Mouse (Mus musculus) kidney, adult 2 months (tissue): ENCODE data around the gene Bbs7. TPM values are rescaled to one million over a fixed set of nuclear protein-coding genes. Genes with fewer than 3 reads are reported as not detected.

Experiments
- DNase-seq: peaks from one replicate; pipeline ENCODE4 v3.0.0; 2021
- H3K27ac ChIP-seq: fragments of 200-500 bp; 2 replicates; pipeline ENCODE4 v1.5.1; 2012; ENCODE audit warnings: low read depth, low read length, control low read depth, inconsistent platforms; ENCODE audit not compliant: insufficient read depth
- H3K27me3 ChIP-seq: fragments of 200-500 bp; replicated peaks from 2 replicates; pipeline ENCODE4 v1.6.1; 2012; ENCODE audit warnings: mild to moderate bottlenecking, moderate library complexity, low read length, inconsistent platforms; ENCODE audit not compliant: control insufficient read depth, insufficient read depth
- H3K36me3 ChIP-seq: fragments of 200-500 bp; 2 replicates; pipeline ENCODE4 v1.6.1; 2012; ENCODE audit warnings: mild to moderate bottlenecking, moderate library complexity, low read length, inconsistent platforms; ENCODE audit not compliant: control insufficient read depth, insufficient read depth
- H3K4me1 ChIP-seq: fragments of 200-500 bp; 2 replicates; pipeline ENCODE4 v1.6.1; 2011; ENCODE audit warnings: low read length; ENCODE audit not compliant: control insufficient read depth, insufficient read depth
- H3K4me3 ChIP-seq: fragments of 200-500 bp; 2 replicates; pipeline ENCODE4 v1.5.1; 2011; ENCODE audit warnings: mild to moderate bottlenecking, low read depth, low read length, control low read depth; ENCODE audit not compliant: insufficient read depth
- CTCF ChIP-seq: fragments of 200-500 bp; conservative IDR thresholded peaks from 2 replicates; pipeline ENCODE4 v1.5.1; 2011; ENCODE audit warnings: low read depth, mild to moderate bottlenecking, control low read depth, low read length, moderate library complexity, mixed read lengths; ENCODE audit not compliant: insufficient read depth, insufficient read length
- POLR2A ChIP-seq: fragments of 200-500 bp; IDR thresholded peaks from one replicate; pipeline ENCODE4 v1.6.1; 2011; ENCODE audit warnings: low read depth, low read length, control low read depth
- WGBS: fragments of 180-500 bp; shearing (Covaris S2); methylation state at CpG from one replicate; pipeline ENCODE4 v1.1.7; 2018; 5-methylcytosine and 5-hydroxymethylcytosine counted together
- polyA plus RNA-seq: library from polyadenylated mRNA; depleted of rRNA; stranded (reverse); fragments of >200 nt; gene quantifications from 2 replicates; pipeline ENCODE4 v1.2.3, GENCODE M21; 2012; rRNA removed

Gene Bbs7
- polyA plus RNA-seq, 1 experiment: 4.6 TPM

- TF ChIP-seq CTCF (no peak), POLR2A (no peak)
- Histone ChIP-seq H3K4me1 (peaks cover 4% of the 10 kb centered on the region; the same call in 1 of the 2 replicates), H3K4me3 (no peak overlapping the region), H3K36me3 (no peaks in the 10 kb centered on the region), H3K27me3 (no peaks in the 10 kb centered on the region; the same call in 1 of the 2 replicates), H3K27ac (no peak overlapping the region)
- no peak for DNase-seq
- 62% methylated on average over 7 of the region's 7 CpGs for WGBS
Observed at GRCm38 (mm10) chr3:36532738-36533137, 80.5 kb downstream of the Bbs7 start.

- H3K36me3 ChIP-seq: no peaks in the 10 kb centered on the region
- peak overlapping the region; percentile 44 for H3K4me3 ChIP-seq
- H3K4me1 ChIP-seq: peaks cover 4% of the 10 kb centered on the region; the same call in 1 of the 2 replicates
- WGBS: 8% methylated on average over 18 of the region's 18 CpGs
- TF ChIP-seq POLR2A (no peak), CTCF (no peak)
- no peak overlapping the region for H3K27ac ChIP-seq
- DNase-seq: no peak
- no peaks in the 10 kb centered on the region; the same call in 1 of the 2 replicates for H3K27me3 ChIP-seq
Observed at GRCm38 (mm10) chr3:36531979-36532542, 81.2 kb downstream of the Bbs7 start.

DNA sequence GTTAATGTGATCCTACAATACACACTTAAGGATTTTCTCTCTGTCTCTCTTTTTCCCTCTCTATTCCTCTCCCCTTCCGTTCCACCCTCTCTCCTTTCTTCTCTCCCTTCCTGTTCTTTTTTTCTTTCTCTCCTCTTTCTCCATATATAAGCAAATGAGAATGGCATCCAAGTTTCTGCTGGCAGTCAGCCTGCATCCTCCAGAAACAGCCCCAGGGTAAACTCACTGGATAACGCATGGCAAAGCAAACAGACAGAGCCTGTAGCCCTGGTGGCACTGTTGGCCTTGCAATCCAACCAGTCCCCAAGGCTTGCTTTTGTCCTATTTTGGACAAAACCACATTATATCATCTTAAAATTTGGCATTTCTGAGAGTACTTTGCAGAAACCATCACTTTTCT, 82.0 kb downstream of the Bbs7 start:
- 81% methylated on average over 2 of the region's 2 CpGs for WGBS
- no peak overlapping the region for H3K4me3 ChIP-seq
- no peaks in the 10 kb centered on the region; the same call in 1 of the 2 replicates for H3K27me3 ChIP-seq
- no peak for DNase-seq
- peaks cover 4% of the 10 kb centered on the region; the same call in 1 of the 2 replicates for H3K4me1 ChIP-seq
- no peak overlapping the region for H3K27ac ChIP-seq
- H3K36me3 ChIP-seq: no peaks in the 10 kb centered on the region
- TF ChIP-seq POLR2A (no peak), CTCF (no peak)

DNA sequence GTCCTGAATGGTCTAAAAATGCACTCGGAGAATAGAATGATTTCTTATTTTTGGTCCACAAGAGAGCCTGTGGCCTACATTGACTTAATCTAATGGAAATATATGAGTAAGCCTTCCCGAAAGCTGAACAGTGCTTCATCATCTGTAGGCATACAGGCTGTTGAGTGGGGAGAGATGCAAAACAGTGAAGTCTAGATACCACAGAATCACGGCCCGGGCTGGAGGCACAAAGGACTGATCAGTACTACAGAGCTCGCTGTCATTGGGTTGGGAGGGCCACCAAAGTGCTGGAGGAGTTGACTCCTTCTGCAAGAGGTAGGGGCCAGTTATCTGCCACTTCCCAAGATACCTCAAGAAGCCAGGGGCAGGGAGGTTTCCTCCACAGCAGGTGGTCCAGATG, 82.5 kb downstream of the Bbs7 start:
- Histone ChIP-seq H3K27ac (no peak overlapping the region), H3K4me1 (peaks cover 4% of the 10 kb centered on the region; the same call in 1 of the 2 replicates), H3K36me3 (no peaks in the 10 kb centered on the region), H3K27me3 (no peaks in the 10 kb centered on the region; the same call in 1 of the 2 replicates), H3K4me3 (no peak overlapping the region)
- TF ChIP-seq CTCF: no peak
- WGBS: 92% methylated on average over 5 of the region's 5 CpGs
- no peak for DNase-seq

GRCm38 (mm10) chr3:36530345-36530744, 82.9 kb downstream of the Bbs7 start:
- H3K36me3 ChIP-seq: no peaks in the 10 kb centered on the region
- H3K4me1 ChIP-seq: peaks cover 4% of the 10 kb centered on the region; the same call in 1 of the 2 replicates
- DNase-seq: no peak
- no peak overlapping the region for H3K27ac ChIP-seq
- TF ChIP-seq CTCF: no peak
- H3K27me3 ChIP-seq: no peaks in the 10 kb centered on the region; the same call in 1 of the 2 replicates
- 90% methylated on average over 6 of the region's 6 CpGs for WGBS
- no peak overlapping the region for H3K4me3 ChIP-seq

- no peaks in the 10 kb centered on the region; the same call in none of the 2 replicates for H3K27me3 ChIP-seq
- no peak overlapping the region for H3K27ac ChIP-seq
- no peaks in the 10 kb centered on the region for H3K4me1 ChIP-seq
- 71% methylated on average over 3 of the region's 3 CpGs for WGBS
- TF ChIP-seq POLR2A (no peak), CTCF (no peak)
- no peak for DNase-seq
- no peaks in the 10 kb centered on the region for H3K36me3 ChIP-seq
- H3K4me3 ChIP-seq: no peak overlapping the region
Observed at GRCm38 (mm10) chr3:36524466-36524865, 88.8 kb downstream of the Bbs7 start.

Other genes with a start within 250 kb of the Bbs7 start
- 300 and 316 TPM in 2 replicates for gene Anxa5, start 137.6 kb downstream of the Bbs7 start, polyA plus RNA-seq
- gene 1810062G17Rik, start 137.5 kb downstream of the Bbs7 start, polyA plus RNA-seq: 0.58 and 0.80 TPM in 2 replicates
- not detected in 2 replicates for gene Gm11549, start 91.7 kb downstream of the Bbs7 start, polyA plus RNA-seq
- gene Exosc9, start 60.9 kb downstream of the Bbs7 start, polyA plus RNA-seq: 9.0 and 9.8 TPM in 2 replicates
- 1.6 and 1.7 TPM in 2 replicates for gene Ccna2, start 41.3 kb downstream of the Bbs7 start, polyA plus RNA-seq
- gene Trpc3, start 76.7 kb upstream of the Bbs7 start, polyA plus RNA-seq: 1.8 TPM in 2 replicates
- gene 4932438A13Rik, start 249.6 kb upstream of the Bbs7 start, polyA plus RNA-seq: 11.4 and 12.1 TPM in 2 replicates